Mouse (Mus musculus): ENCODE results near the gene Kcns1. TPM values are rescaled to one million over a fixed set of nuclear protein-coding genes. Genes with fewer than 3 reads are reported as not detected.

Gene Kcns1
- polyA plus RNA-seq, 1 experiment from 2014 or later = 1.2 TPM

- Histone ChIP-seq H3K36me3 (no peaks in the 10 kb centered on the region), H3K9me3 (no peaks in the 10 kb centered on the region), H3K4me3 (peak overlapping the region; percentile 42), H3K27me3 (peaks cover 63% of the 10 kb centered on the region), H3K4me1 (replicated peaks) (peaks cover 25% of the 10 kb centered on the region), H3K27ac (replicated peaks) (no peak overlapping the region), H3K4me2 (peak overlapping the region; percentile 67), H3K9ac (peak overlapping the region; percentile 33)
- peak; percentile 70 for ATAC-seq (ENCODE audit: low FRiP score, low read depth)
- WGBS = 12% methylated on average over 90 of the region's 90 CpGs
These were observed 3.0 kb downstream of the Kcns1 start for GRCm38 (mm10) chr2:164167752-164168570.

- H3K4me2 ChIP-seq = no peak overlapping the region
- no peaks in the 10 kb centered on the region for H3K36me3 ChIP-seq
- ATAC-seq (ENCODE audit: low FRiP score, low read depth) = no peak
- peaks cover 40% of the 10 kb centered on the region for H3K27me3 ChIP-seq
- no peak overlapping the region for H3K27ac ChIP-seq (replicated peaks)
- H3K9me3 ChIP-seq = no peaks in the 10 kb centered on the region
- H3K4me3 ChIP-seq = no peak overlapping the region
- H3K4me1 ChIP-seq (replicated peaks) = peaks cover 13% of the 10 kb centered on the region
- 94% methylated on average over 5 of the region's 5 CpGs for WGBS
- H3K9ac ChIP-seq = no peak overlapping the region
These were observed 6.0 kb downstream of the Kcns1 start for GRCm38 (mm10) chr2:164164941-164165340.

- 88% methylated on average over 11 of the region's 11 CpGs for WGBS
- no peak overlapping the region for H3K27ac ChIP-seq (replicated peaks)
- peaks cover 7% of the 10 kb centered on the region for H3K27me3 ChIP-seq
- no peaks in the 10 kb centered on the region for H3K9me3 ChIP-seq
- no peak overlapping the region for H3K4me3 ChIP-seq
- H3K4me1 ChIP-seq (replicated peaks) = no peaks in the 10 kb centered on the region
- ATAC-seq (ENCODE audit: low FRiP score, low read depth) = no peak
- H3K9ac ChIP-seq = no peak overlapping the region
- no peak overlapping the region for H3K4me2 ChIP-seq
- H3K36me3 ChIP-seq = no peaks in the 10 kb centered on the region
These were observed 9.3 kb downstream of the Kcns1 start for GRCm38 (mm10) chr2:164161515-164162055.

- 88% methylated on average over 2 of the region's 2 CpGs for WGBS
- no peak overlapping the region for H3K9ac ChIP-seq
- H3K4me2 ChIP-seq = no peak overlapping the region
- peaks cover 4% of the 10 kb centered on the region; the same call in 1 of the 2 replicates for H3K36me3 ChIP-seq
- H3K27ac ChIP-seq (replicated peaks) = no peak overlapping the region
- ATAC-seq (ENCODE audit: low FRiP score, low read depth) = no peak
- H3K4me1 ChIP-seq (replicated peaks) = no peaks in the 10 kb centered on the region
- H3K4me3 ChIP-seq = no peak overlapping the region
- H3K27me3 ChIP-seq = no peaks in the 10 kb centered on the region
- H3K9me3 ChIP-seq = no peaks in the 10 kb centered on the region
These were observed 12.1 kb downstream of the Kcns1 start for GRCm38 (mm10) chr2:164158838-164159237.

- WGBS = 89% methylated on average over 7 of the region's 7 CpGs
- H3K27ac ChIP-seq (replicated peaks) = no peak overlapping the region
- peaks cover 14% of the 10 kb centered on the region for H3K36me3 ChIP-seq
- H3K4me2 ChIP-seq = no peak overlapping the region
- H3K4me1 ChIP-seq (replicated peaks) = no peaks in the 10 kb centered on the region
- no peaks in the 10 kb centered on the region for H3K27me3 ChIP-seq
- no peak overlapping the region for H3K4me3 ChIP-seq
- ATAC-seq (ENCODE audit: low FRiP score, low read depth) = no peak
- H3K9me3 ChIP-seq = no peaks in the 10 kb centered on the region
- H3K9ac ChIP-seq = no peak overlapping the region
These were observed 14.8 kb downstream of the Kcns1 start for GRCm38 (mm10) chr2:164156158-164156557.

GRCm38 (mm10) chr2:164154007-164154406, 16.9 kb downstream of the Kcns1 start:
- Histone ChIP-seq H3K4me2 (no peak overlapping the region), H3K27me3 (no peaks in the 10 kb centered on the region), H3K36me3 (peaks cover 14% of the 10 kb centered on the region), H3K27ac (replicated peaks) (no peak overlapping the region), H3K9me3 (no peaks in the 10 kb centered on the region), H3K4me1 (replicated peaks) (no peaks in the 10 kb centered on the region), H3K4me3 (no peak overlapping the region), H3K9ac (no peak overlapping the region)
- 94% methylated on average over 10 of the region's 10 CpGs for WGBS
- ATAC-seq (ENCODE audit: low FRiP score, low read depth) = no peak

GRCm38 (mm10) chr2:164152341-164152740, 18.6 kb downstream of the Kcns1 start:
- H3K36me3 ChIP-seq = peaks cover 14% of the 10 kb centered on the region
- no peak overlapping the region for H3K4me3 ChIP-seq
- no peak for ATAC-seq (ENCODE audit: low FRiP score, low read depth)
- 93% methylated on average over 11 of the region's 11 CpGs for WGBS
- H3K9me3 ChIP-seq = no peaks in the 10 kb centered on the region
- no peaks in the 10 kb centered on the region for H3K27me3 ChIP-seq
- H3K4me2 ChIP-seq = no peak overlapping the region
- H3K4me1 ChIP-seq (replicated peaks) = no peaks in the 10 kb centered on the region
- H3K9ac ChIP-seq = no peak overlapping the region
- no peak overlapping the region for H3K27ac ChIP-seq (replicated peaks)

- Histone ChIP-seq H3K4me3 (no peak overlapping the region), H3K27me3 (no peaks in the 10 kb centered on the region), H3K27ac (replicated peaks) (no peak overlapping the region), H3K9ac (no peak overlapping the region), H3K9me3 (no peaks in the 10 kb centered on the region), H3K36me3 (peaks cover 14% of the 10 kb centered on the region), H3K4me2 (no peak overlapping the region), H3K4me1 (replicated peaks) (no peaks in the 10 kb centered on the region)
- 39% methylated on average over 14 of the region's 14 CpGs for WGBS
- ATAC-seq (ENCODE audit: low FRiP score, low read depth) = no peak
These were observed 20.7 kb downstream of the Kcns1 start for GRCm38 (mm10) chr2:164150086-164150760.

GRCm38 (mm10) chr2:164146556-164146955, 24.4 kb downstream of the Kcns1 start:
- Histone ChIP-seq H3K36me3 (no peaks in the 10 kb centered on the region), H3K4me2 (no peak overlapping the region), H3K4me1 (replicated peaks) (peaks cover 8% of the 10 kb centered on the region; the same call in 1 of the 2 replicates), H3K27ac (replicated peaks) (no peak overlapping the region), H3K27me3 (no peaks in the 10 kb centered on the region), H3K9me3 (no peaks in the 10 kb centered on the region), H3K4me3 (no peak overlapping the region), H3K9ac (no peak overlapping the region)
- ATAC-seq (ENCODE audit: low FRiP score, low read depth) = no peak
- 96% methylated on average over 12 of the region's 12 CpGs for WGBS

- Histone ChIP-seq H3K36me3 (no peaks in the 10 kb centered on the region), H3K4me1 (replicated peaks) (peaks cover 8% of the 10 kb centered on the region; the same call in 1 of the 2 replicates), H3K27me3 (no peaks in the 10 kb centered on the region), H3K4me3 (no peak overlapping the region), H3K9me3 (no peaks in the 10 kb centered on the region), H3K4me2 (no peak overlapping the region), H3K27ac (replicated peaks) (no peak overlapping the region), H3K9ac (no peak overlapping the region)
- no peak for ATAC-seq (ENCODE audit: low FRiP score, low read depth)
- 78% methylated on average over 10 of the region's 10 CpGs for WGBS
These were observed 26.4 kb downstream of the Kcns1 start for GRCm38 (mm10) chr2:164144541-164144940.

GRCm38 (mm10) chr2:164144025-164144424, 26.9 kb downstream of the Kcns1 start:
- Histone ChIP-seq H3K36me3 (no peaks in the 10 kb centered on the region), H3K4me3 (no peak overlapping the region), H3K27me3 (no peaks in the 10 kb centered on the region), H3K4me1 (replicated peaks) (peaks cover 8% of the 10 kb centered on the region; the same call in 1 of the 2 replicates), H3K9me3 (no peaks in the 10 kb centered on the region), H3K4me2 (no peak overlapping the region), H3K9ac (no peak overlapping the region), H3K27ac (replicated peaks) (no peak overlapping the region)
- no peak for ATAC-seq (ENCODE audit: low FRiP score, low read depth)
- 25% methylated on average over 6 of the region's 6 CpGs for WGBS

GRCm38 (mm10) chr2:164142021-164142420, 28.9 kb downstream of the Kcns1 start:
- H3K36me3 ChIP-seq = no peaks in the 10 kb centered on the region
- ATAC-seq (ENCODE audit: low FRiP score, low read depth) = no peak
- no peak overlapping the region for H3K9ac ChIP-seq
- 53% methylated on average over 10 of the region's 10 CpGs for WGBS
- no peaks in the 10 kb centered on the region for H3K9me3 ChIP-seq
- no peak overlapping the region for H3K4me2 ChIP-seq
- no peak overlapping the region for H3K4me3 ChIP-seq
- H3K27me3 ChIP-seq = no peaks in the 10 kb centered on the region
- peaks cover 17% of the 10 kb centered on the region; the same call in 1 of the 2 replicates for H3K4me1 ChIP-seq (replicated peaks)
- peak overlapping the region; percentile 47 for H3K27ac ChIP-seq (replicated peaks)
